Mouse (Mus musculus): ENCODE data around the gene Cdt1.

DNA sequence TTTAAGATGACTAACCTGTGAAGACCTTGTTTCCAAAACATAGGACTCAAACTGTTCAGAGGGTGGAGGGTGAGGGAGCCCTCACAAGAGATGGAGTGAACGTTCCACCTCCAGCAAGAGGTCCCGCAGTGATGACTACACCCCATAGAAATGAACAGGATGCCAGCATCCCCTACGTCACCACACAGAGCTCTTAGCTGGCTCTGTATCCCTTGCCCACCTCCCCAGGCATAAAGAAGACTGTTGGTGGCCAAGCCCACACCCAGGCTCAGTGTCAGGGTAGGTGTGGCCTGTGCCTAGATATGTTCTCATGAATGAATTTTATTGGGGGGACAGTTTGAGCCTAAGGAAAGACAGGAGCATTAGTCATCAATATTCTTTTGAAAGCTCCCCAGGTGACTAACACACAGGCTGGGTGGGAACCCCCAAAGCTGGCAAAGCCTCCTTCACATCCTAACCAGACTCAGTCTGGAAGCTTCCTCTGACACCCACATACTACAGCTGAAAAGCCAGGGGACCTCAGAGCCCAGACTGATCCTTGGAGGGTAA, 18.9 kb upstream of the Cdt1 start:
- TF ChIP-seq CTCF (IDR thresholded peaks at IDR 0.05; ENCODE audit: insufficient read depth, low read length) = no peak
- TF ChIP-seq POLR2A (IDR thresholded peaks at IDR 0.05; ENCODE audit: borderline replicate concordance, extremely low read depth, low read depth, low read length) = no peak

Data from lung, adult 2 months (tissue).